Mouse (Mus musculus) olfactory bulb, adult 2 months (tissue): ENCODE measurements around the gene Magea3.
"Not testable (repeated sequence)": the region's sequence is repeated elsewhere in the genome, so short reads cannot be mapped to it uniquely, and the experiment has no call there.

Source experiments
- CTCF ChIP-seq: fragments of 200-500 bp; IDR thresholded peaks from 2 replicates; pipeline ENCODE4 v1.5.1; 2012; ENCODE audit warnings: low read depth, mild to moderate bottlenecking, low read length, moderate library complexity; ENCODE audit not compliant: insufficient read depth
- POLR2A ChIP-seq: fragments of 200-500 bp; IDR thresholded peaks from 2 replicates; pipeline ENCODE4 v1.6.1; 2012; ENCODE audit warnings: mild to moderate bottlenecking, low read depth, low read length, moderate library complexity; ENCODE audit not compliant: insufficient read depth

DNA sequence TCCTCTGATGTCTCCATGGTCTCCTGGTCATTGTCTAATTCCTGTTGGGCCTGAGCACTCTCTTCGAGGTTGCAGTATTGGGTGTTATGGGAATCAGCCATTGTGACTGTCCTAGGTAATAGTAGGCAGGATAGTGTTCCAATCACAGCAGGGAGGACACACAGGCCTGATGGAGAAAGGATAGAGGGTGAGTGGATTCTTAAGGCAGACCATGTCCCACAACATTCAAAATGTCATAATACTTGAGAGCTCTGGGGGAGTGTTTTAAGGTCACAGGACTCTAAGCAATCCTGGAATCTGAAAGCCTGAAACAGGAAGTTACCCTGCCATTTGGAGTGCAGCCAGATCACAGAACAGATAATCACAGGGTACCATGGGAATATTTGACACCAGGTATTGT lies at the start of gene Magea3:
- TF ChIP-seq CTCF, POLR2A: not testable (repeated sequence)
